Mouse (Mus musculus): ENCODE measurements around the gene Chd2. TPM values are rescaled to one million over a fixed set of nuclear protein-coding genes. Genes with fewer than 3 reads are reported as not detected.

Chd2 gene
- total RNA-seq, 1 experiment from 2014 or later, result 50.0 TPM

GRCm38 (mm10) chr7:73402106-73402505 lies 139.5 kb downstream of the Chd2 start:
- DNase-seq, result no peak

GRCm38 (mm10) chr7:73400051-73400916 lies 141.3 kb downstream of the Chd2 start:
- no peak for DNase-seq

GRCm38 (mm10) chr7:73399501-73400044 lies 142.1 kb downstream of the Chd2 start:
- peak; percentile 79 for DNase-seq

- DNase-seq, result no peak
Observed at GRCm38 (mm10) chr7:73398806-73399442, 142.7 kb downstream of the Chd2 start.

- DNase-seq, result peak; percentile 84
Observed at GRCm38 (mm10) chr7:73398319-73398718, 143.3 kb downstream of the Chd2 start.

GRCm38 (mm10) chr7:73394013-73394409 lies 147.6 kb downstream of the Chd2 start:
- no peak for DNase-seq

- no peak for DNase-seq
Observed at GRCm38 (mm10) chr7:73393307-73394012, 148.2 kb downstream of the Chd2 start.

- DNase-seq, result no peak
Observed at GRCm38 (mm10) chr7:73392359-73392758, 149.3 kb downstream of the Chd2 start.

GRCm38 (mm10) chr7:73391518-73392321 lies 149.9 kb downstream of the Chd2 start:
- peak; percentile 27 for DNase-seq

GRCm38 (mm10) chr7:73391002-73391517 lies 150.6 kb downstream of the Chd2 start:
- peak; percentile 94 for DNase-seq

GRCm38 (mm10) chr7:73390426-73391001 lies 151.1 kb downstream of the Chd2 start:
- DNase-seq, result no peak

GRCm38 (mm10) chr7:73389871-73390294 lies 151.7 kb downstream of the Chd2 start:
- no peak for DNase-seq

- no peak for DNase-seq
Observed at GRCm38 (mm10) chr7:73389419-73389818, 152.2 kb downstream of the Chd2 start.

- DNase-seq, result no peak
Observed at GRCm38 (mm10) chr7:73388866-73389265, 152.8 kb downstream of the Chd2 start.

GRCm38 (mm10) chr7:73382843-73383242 lies 158.8 kb downstream of the Chd2 start:
- DNase-seq, result no peak

- no peak for DNase-seq
Observed at GRCm38 (mm10) chr7:73378034-73378433, 163.6 kb downstream of the Chd2 start.

GRCm38 (mm10) chr7:73377307-73377706 lies 164.3 kb downstream of the Chd2 start:
- no peak for DNase-seq

All from adrenal gland, postnatal 25 days (tissue).